Mouse (Mus musculus) lung, postnatal 4 days (tissue): Measurements from ENCODE around the gene Ttc1.

ENCODE experiments used
- DNase-seq, 2 experiments: peaks; one replicate each; pipeline ENCODE4 v3.0.0; 2021

Gene Ttc1

GRCm38 (mm10) chr11:43747233-43748226 lies at the start of gene Ttc1:
TSS of gene Ttc1 (minus strand) at chr11:43748008.
- peak; percentile 97 for DNase-seq

GRCm38 (mm10) chr11:43795992-43796391 lies 48.2 kb upstream of the Ttc1 start:
- DNase-seq = no peak

- DNase-seq = peak in 1 of 2 experiments; percentile 63
Measured at GRCm38 (mm10) chr11:43790446-43790845, 42.6 kb upstream of the Ttc1 start.

GRCm38 (mm10) chr11:43783772-43784171 lies 36.0 kb upstream of the Ttc1 start:
- peak; percentile 75 to 80 for DNase-seq

- no peak for DNase-seq
Measured at GRCm38 (mm10) chr11:43783106-43783505, 35.3 kb upstream of the Ttc1 start.

- no peak for DNase-seq
Measured at GRCm38 (mm10) chr11:43779551-43779950, 31.7 kb upstream of the Ttc1 start.

GRCm38 (mm10) chr11:43776324-43776694 lies 28.5 kb upstream of the Ttc1 start:
- no peak for DNase-seq

GRCm38 (mm10) chr11:43775469-43776323 lies 27.9 kb upstream of the Ttc1 start:
- DNase-seq = peak; percentile 33 to 46

- DNase-seq = peak; percentile 81 to 93
Measured at GRCm38 (mm10) chr11:43773725-43774124, 25.9 kb upstream of the Ttc1 start.

GRCm38 (mm10) chr11:43770110-43770509 lies 22.3 kb upstream of the Ttc1 start:
- peak in 1 of 2 experiments; percentile 24 for DNase-seq

- DNase-seq = no peak
Measured at GRCm38 (mm10) chr11:43767749-43768148, 19.9 kb upstream of the Ttc1 start.

- DNase-seq = peak; percentile 81 to 83
Measured at GRCm38 (mm10) chr11:43766922-43767648, 19.3 kb upstream of the Ttc1 start.

- DNase-seq = no peak
Measured at GRCm38 (mm10) chr11:43758436-43758835, 10.6 kb upstream of the Ttc1 start.

- DNase-seq = no peak
Measured at GRCm38 (mm10) chr11:43755411-43755810, 7.6 kb upstream of the Ttc1 start.

GRCm38 (mm10) chr11:43754568-43754967 lies 6.8 kb upstream of the Ttc1 start:
- DNase-seq = no peak

GRCm38 (mm10) chr11:43751542-43751941 lies 3.7 kb upstream of the Ttc1 start:
- DNase-seq = no peak

- DNase-seq = no peak
Measured at GRCm38 (mm10) chr11:43728737-43729301, 19.0 kb downstream of the Ttc1 start.

GRCm38 (mm10) chr11:43727796-43728195 lies 20.0 kb downstream of the Ttc1 start:
- no peak for DNase-seq

- no peak for DNase-seq
Measured at GRCm38 (mm10) chr11:43723411-43723810, 24.4 kb downstream of the Ttc1 start.

GRCm38 (mm10) chr11:43712178-43712577 lies 35.6 kb downstream of the Ttc1 start:
- DNase-seq = no peak

GRCm38 (mm10) chr11:43708409-43708808 lies 39.4 kb downstream of the Ttc1 start:
- DNase-seq = no peak

- DNase-seq = no peak
Measured at GRCm38 (mm10) chr11:43705751-43706150, 42.1 kb downstream of the Ttc1 start.
